Mouse (Mus musculus): Measurements from ENCODE around the gene Nudt6.

Nudt6 gene

GRCm38 (mm10) chr3:37420072-37420471 lies at the start of gene Nudt6:
Nudt6 (minus strand) TSS chr3:37420211.
- DNase-seq (ENCODE audit: low read depth, low spot score), result peak; percentile 83

GRCm38 (mm10) chr3:37469353-37469752 lies 49.3 kb upstream of the Nudt6 start:
- no peak for DNase-seq (ENCODE audit: low read depth, low spot score)

- no peak for DNase-seq (ENCODE audit: low read depth, low spot score)
Observed at GRCm38 (mm10) chr3:37468170-37468569, 48.2 kb upstream of the Nudt6 start.

GRCm38 (mm10) chr3:37455992-37456391 lies 36.0 kb upstream of the Nudt6 start:
- no peak for DNase-seq (ENCODE audit: low read depth, low spot score)

- no peak for DNase-seq (ENCODE audit: low read depth, low spot score)
Observed at GRCm38 (mm10) chr3:37443409-37443808, 23.4 kb upstream of the Nudt6 start.

GRCm38 (mm10) chr3:37439770-37440169 lies 19.8 kb upstream of the Nudt6 start:
- no peak for DNase-seq (ENCODE audit: low read depth, low spot score)

- DNase-seq (ENCODE audit: low read depth, low spot score), result no peak
Observed at GRCm38 (mm10) chr3:37430359-37430758, 10.3 kb upstream of the Nudt6 start.

GRCm38 (mm10) chr3:37426069-37426468 lies 6.1 kb upstream of the Nudt6 start:
- no peak for DNase-seq (ENCODE audit: low read depth, low spot score)

- no peak for DNase-seq (ENCODE audit: low read depth, low spot score)
Observed at GRCm38 (mm10) chr3:37421179-37421578, 1.2 kb upstream of the Nudt6 start.

GRCm38 (mm10) chr3:37420641-37421040 lies 630 bp upstream of the Nudt6 start:
- DNase-seq (ENCODE audit: low read depth, low spot score), result no peak

GRCm38 (mm10) chr3:37419458-37419991 lies 486 bp downstream of the Nudt6 start, which contains the start of gene Spata5:
Spata5 (plus strand) TSS chr3:37419896.
- peak; percentile 100 for DNase-seq (ENCODE audit: low read depth, low spot score)

- peak; percentile 73 for DNase-seq (ENCODE audit: low read depth, low spot score)
Observed at GRCm38 (mm10) chr3:37418961-37419457, 1.0 kb downstream of the Nudt6 start.

GRCm38 (mm10) chr3:37418341-37418740 lies 1.7 kb downstream of the Nudt6 start:
- DNase-seq (ENCODE audit: low read depth, low spot score), result no peak

GRCm38 (mm10) chr3:37414413-37414960 lies 5.5 kb downstream of the Nudt6 start:
- DNase-seq (ENCODE audit: low read depth, low spot score), result peak; percentile 74

- no peak for DNase-seq (ENCODE audit: low read depth, low spot score)
Observed at GRCm38 (mm10) chr3:37413446-37413845, 6.6 kb downstream of the Nudt6 start.

GRCm38 (mm10) chr3:37407598-37407997 lies 12.4 kb downstream of the Nudt6 start:
- no peak for DNase-seq (ENCODE audit: low read depth, low spot score)

GRCm38 (mm10) chr3:37401729-37402610 lies 18.0 kb downstream of the Nudt6 start:
- peak; percentile 73 for DNase-seq (ENCODE audit: low read depth, low spot score)

- peak; percentile 88 for DNase-seq (ENCODE audit: low read depth, low spot score)
Observed at GRCm38 (mm10) chr3:37398661-37399395, 21.2 kb downstream of the Nudt6 start.

- DNase-seq (ENCODE audit: low read depth, low spot score), result no peak
Observed at GRCm38 (mm10) chr3:37397646-37398045, 22.4 kb downstream of the Nudt6 start.

- DNase-seq (ENCODE audit: low read depth, low spot score), result no peak
Observed at GRCm38 (mm10) chr3:37396930-37397608, 22.9 kb downstream of the Nudt6 start.

GRCm38 (mm10) chr3:37387310-37387709 lies 32.7 kb downstream of the Nudt6 start:
- DNase-seq (ENCODE audit: low read depth, low spot score), result no peak
